Mouse (Mus musculus): ENCODE results near the gene Srprb.

GRCm38 (mm10) chr9:103140384-103140783 lies 61.6 kb downstream of the Srprb start:
- TF ChIP-seq CTCF (IDR thresholded peaks at IDR 0.05; ENCODE audit: borderline replicate concordance, insufficient read depth, low read depth, low read length) = no peak
- no peak for TF ChIP-seq POLR2A (IDR thresholded peaks at IDR 0.05; ENCODE audit: borderline replicate concordance, insufficient read depth, low read length)

Data from cerebellum, adult 2 months (tissue).